Mouse (Mus musculus) kidney, adult 11 months (tissue): ENCODE measurements at regions not wholly inside any gene's neighbourhood (a gene's known extent, or its start where the extent isn't known, plus 50 kb on each side); places are given as distances from the start of the nearest gene placed in this dataset.
"Not testable (repeated sequence)": the region's sequence is repeated elsewhere in the genome, so short reads cannot be mapped to it uniquely, and the experiment has no call there.

ENCODE experiments used
- DNase-seq: peaks from one replicate; pipeline ENCODE4 v3.0.0; 2022

GRCm38 (mm10) chr14:86307806-86308205 lies 833.2 kb downstream of the Diaph3 start:
- peak; percentile 46 for DNase-seq

DNA sequence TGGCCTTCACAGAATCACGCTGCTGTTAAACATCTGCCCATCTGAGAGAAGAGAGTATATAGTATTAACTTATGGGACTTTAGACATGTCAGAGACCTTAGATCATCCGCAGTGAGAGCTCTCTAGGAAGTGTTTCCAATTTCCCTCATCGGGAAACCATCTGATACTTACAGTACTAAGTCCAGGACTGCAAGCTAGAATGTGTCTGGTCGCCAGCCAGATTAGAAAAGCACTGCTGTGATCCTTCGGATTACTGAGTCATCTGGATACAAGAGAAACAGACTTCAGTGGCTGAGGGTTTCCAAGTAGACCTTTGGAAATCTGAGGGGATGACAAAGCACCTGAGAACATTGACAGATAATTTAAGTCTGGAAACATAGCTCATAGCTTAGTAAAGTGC lies 839.4 kb downstream of the Diaph3 start:
- DNase-seq = no peak

GRCm38 (mm10) chr14:86300811-86301210 lies 840.2 kb downstream of the Diaph3 start:
- DNase-seq = no peak

- peak; percentile 42 for DNase-seq
Measured at GRCm38 (mm10) chr14:86297991-86298390, 843.0 kb downstream of the Diaph3 start.

DNA sequence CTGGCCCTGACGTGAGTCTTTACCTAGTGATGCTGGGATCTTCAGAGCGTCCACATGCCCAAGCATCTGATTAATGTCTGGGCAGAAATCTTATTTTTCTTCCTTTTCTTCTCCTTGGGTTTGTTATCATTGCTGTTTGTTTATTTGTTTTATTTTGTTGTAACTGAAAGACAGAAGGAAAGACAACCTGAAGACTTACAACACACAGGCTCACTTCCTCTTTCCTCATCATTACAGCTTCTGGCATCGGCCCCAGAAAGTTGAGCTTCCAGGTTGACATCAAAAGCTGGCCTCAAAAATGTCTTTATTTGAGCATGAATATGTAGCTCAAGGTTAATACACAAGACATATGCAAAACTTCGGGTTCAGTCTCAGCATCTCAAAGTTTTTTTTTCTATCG lies 846.4 kb downstream of the Diaph3 start:
- DNase-seq = not testable (repeated sequence)

DNA sequence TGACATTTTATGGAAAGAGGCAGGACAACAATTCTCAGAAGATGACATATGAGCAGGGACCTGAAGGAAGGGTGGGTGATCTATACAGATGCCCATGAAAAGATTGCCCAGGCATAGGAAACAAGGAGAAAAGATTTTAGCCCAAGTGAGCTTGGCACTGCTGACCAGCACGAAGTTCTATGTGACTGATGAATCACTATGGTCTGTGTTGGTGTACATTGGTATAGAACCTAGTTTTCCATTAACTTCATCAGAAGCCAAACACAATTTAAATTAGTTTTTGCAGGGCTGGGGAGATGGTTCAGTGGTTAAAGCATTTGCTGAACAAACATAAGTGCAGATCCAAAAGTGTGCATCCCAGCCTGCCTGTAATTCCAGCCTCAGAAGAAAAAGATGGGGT lies 847.2 kb downstream of the Diaph3 start:
- DNase-seq = no peak

- no peak for DNase-seq
Measured at GRCm38 (mm10) chr14:86293371-86293770, 847.7 kb downstream of the Diaph3 start.

DNA sequence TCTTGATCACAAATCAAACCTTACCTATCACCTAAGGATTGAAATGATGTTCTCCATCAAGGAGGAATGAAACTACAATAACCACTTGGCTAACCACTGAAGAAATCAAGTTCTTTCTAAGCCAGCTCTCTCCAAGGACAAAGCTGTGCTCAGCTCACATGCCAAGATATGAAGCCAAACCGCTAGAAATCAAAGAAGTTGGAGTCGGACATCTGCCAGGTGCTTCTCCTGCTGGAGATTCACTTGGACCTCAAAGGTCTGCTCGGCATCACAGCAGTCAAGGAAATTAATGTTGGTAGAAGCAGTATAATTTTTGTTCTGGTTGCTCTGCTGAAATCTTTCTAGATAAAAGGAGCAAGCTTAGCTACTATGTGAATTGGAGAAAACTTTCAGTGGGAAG lies 850.5 kb downstream of the Diaph3 start:
- DNase-seq = no peak

GRCm38 (mm10) chr14:86261640-86262230 lies 879.3 kb downstream of the Diaph3 start:
- DNase-seq = no peak

- no peak for DNase-seq
Measured at GRCm38 (mm10) chr14:86254196-86254595, 886.8 kb downstream of the Diaph3 start.

DNA sequence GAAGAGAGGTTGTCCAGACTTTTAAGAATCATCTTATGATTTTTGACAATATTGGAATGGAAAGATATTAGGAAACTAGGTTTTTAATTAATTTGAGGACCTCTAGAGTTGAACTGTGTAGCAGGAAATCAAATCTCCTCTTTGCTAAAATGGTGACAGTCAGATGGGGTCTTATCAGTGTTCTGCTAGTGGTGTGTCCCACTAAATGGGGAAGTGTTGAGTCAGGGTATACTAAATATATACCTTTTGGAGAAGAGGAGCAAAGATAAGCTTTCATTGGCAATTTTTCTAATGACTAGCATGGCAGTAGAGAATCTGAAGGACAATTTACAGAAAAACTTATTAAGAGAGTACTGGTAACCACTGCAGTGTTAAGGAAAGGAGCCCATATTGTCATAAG lies 889.4 kb downstream of the Diaph3 start:
- DNase-seq = no peak

DNA sequence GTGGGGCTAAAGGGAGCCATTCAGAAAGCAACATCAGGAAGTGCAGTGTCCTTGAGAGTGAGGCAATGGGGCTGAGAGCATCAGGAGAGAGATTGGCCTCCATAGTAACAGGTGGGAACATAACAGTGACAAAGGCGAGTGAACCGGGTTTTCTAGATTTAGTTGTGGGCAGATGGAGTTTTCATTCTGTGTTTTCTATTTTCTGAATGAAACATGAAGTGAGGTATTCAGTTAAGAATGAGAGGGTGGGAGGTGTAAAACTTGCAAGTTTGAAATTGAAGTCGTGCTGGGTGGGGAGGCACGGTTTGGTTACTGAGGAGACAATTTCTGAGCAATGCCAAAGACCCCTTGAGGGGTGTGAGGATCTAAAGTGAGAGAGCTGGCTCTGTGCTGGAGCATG lies 893.3 kb downstream of the Diaph3 start:
- no peak for DNase-seq

DNA sequence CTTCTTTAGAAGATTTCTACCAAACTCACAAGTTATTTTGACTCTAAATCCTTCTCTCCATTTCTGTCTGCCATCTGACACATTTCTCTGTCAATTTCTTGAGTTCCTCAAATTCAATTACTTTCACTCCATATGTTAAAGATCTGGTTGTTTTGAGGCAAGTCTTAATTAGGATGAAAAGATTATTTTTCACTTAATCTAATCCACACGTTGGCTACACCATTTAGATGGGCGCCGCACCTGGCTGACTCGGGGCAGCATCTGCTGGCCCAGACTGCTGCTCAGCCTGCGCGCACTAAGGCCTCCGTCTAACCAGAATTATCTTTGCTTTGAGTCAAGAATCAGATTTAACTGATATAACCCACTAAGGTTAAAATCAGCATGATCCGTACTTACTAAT lies 894.3 kb downstream of the Diaph3 start:
- no peak for DNase-seq

DNA sequence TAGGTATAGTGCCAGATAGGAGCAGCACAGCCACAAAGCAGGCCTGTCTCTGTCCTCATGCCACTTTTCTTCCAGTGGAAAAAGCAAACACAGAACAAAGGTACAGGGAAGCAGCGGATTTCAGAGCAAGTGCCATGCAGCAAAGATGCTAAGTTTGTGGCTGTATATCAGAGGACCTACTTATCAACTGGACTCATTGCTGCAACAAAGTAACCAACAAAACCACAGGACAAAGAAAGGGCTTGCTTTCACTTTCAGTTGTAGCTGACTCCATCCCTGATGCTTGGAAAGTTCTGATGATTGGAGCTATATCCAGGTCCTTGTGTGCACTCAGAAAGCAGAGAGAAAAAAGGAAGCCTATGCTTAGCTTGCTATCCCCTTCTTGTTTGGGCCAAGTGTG lies 897.4 kb downstream of the Diaph3 start:
- DNase-seq = no peak

DNA sequence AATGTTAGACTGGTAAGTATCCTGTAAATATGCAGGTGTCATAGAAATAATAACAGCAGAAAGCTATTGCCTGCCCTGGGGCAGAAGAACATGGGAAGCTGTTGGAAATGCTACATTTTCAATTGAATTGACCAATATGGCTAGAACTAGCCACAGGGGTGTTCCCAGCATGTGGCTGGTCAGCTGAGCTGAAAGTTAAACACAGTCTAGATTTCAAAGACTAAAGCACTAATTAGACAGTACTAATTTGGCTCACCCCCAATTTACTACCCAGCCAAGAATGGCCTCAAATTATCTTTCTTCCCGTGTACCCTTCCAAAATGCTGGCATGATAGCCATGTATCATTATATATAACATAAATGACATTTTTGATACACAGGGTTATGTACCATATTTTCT lies 898.2 kb downstream of the Diaph3 start:
- DNase-seq = no peak

DNA sequence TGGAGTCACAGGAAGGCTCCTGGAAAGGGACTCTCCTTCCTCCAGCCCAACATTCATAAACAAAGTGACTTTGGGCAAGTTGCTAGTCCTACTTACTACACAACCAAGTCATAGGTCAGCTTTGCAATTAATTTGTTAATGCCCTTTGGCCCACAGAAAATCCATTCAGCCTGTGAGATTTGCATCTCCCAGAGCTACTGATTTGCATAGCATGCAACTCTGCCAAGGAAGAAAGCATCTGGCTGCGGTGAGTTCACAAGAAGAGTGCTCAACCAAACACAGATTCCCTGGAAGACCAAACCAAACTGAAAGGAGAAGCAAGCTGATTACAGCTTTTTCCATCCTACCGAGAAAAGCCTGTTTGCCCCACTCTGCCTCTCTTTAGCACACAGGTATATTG lies 901.9 kb downstream of the Diaph3 start:
- peak; percentile 7 for DNase-seq

DNA sequence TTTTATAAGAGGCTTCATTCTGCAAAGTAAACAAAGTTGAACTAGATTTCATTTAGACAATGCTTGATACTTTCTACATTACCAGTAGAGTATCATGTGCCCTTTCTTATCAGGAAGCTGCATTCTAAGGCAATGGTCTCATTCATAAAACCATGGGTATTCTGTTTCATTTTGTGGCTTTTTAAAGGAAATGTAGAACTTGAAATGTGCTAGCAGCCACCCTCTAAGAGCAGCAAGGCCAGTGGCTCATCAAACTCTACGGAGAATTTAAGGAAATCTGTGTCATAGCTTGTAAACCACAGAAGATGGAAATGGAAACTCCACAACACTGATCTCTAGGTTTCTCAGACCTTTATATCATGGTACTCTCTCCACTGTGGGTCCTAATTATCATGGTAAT lies 907.7 kb downstream of the Diaph3 start:
- no peak for DNase-seq

- DNase-seq = no peak
Measured at GRCm38 (mm10) chr14:86230609-86231008, 910.4 kb downstream of the Diaph3 start.

- no peak for DNase-seq
Measured at GRCm38 (mm10) chr14:86229755-86230154, 911.3 kb downstream of the Diaph3 start.

DNA sequence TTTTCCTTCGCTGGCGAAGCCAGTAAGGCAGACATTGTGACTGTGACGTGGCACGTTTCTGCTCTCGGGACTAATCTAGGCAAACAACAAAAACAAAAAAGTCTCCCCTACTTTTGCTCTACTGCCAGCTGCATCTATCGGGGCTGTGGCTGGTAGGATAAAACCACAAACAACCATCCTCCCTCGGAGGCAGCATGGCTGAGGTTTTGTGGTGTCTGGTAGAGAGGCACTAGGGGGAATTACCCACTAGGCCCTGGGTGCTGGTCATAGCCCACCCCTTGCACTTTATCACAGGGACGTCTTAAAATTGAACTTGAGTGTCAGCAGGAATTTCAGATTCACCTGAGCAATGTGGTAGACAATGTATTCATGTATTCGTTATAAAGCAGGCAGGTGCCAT lies 925.3 kb downstream of the Diaph3 start:
- DNase-seq = no peak

- no peak for DNase-seq
Measured at GRCm38 (mm10) chr14:86211654-86212053, 929.4 kb downstream of the Diaph3 start.

DNA sequence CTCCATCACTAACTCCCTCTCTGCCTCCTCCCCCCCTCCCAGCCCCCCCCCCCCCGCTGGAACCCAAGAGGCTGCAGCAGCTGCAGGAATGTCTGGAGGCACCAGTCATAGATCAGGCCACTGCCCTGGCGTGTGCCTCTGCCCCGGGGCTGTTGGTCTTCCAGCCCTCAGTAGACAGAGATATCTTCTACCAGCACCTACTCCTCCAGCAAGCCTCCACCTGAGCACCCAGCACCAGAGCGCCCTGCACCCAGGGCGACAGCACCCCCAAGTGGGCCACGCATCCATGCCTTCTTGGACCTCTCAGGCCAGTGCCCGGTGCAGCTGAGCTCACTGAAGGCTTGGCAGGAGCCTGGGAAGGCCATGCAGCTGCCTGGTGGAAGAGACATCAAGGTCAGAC lies 936.5 kb downstream of the Diaph3 start:
- no peak for DNase-seq

- DNase-seq = no peak
Measured at GRCm38 (mm10) chr14:86197864-86198263, 943.2 kb downstream of the Diaph3 start.

DNA sequence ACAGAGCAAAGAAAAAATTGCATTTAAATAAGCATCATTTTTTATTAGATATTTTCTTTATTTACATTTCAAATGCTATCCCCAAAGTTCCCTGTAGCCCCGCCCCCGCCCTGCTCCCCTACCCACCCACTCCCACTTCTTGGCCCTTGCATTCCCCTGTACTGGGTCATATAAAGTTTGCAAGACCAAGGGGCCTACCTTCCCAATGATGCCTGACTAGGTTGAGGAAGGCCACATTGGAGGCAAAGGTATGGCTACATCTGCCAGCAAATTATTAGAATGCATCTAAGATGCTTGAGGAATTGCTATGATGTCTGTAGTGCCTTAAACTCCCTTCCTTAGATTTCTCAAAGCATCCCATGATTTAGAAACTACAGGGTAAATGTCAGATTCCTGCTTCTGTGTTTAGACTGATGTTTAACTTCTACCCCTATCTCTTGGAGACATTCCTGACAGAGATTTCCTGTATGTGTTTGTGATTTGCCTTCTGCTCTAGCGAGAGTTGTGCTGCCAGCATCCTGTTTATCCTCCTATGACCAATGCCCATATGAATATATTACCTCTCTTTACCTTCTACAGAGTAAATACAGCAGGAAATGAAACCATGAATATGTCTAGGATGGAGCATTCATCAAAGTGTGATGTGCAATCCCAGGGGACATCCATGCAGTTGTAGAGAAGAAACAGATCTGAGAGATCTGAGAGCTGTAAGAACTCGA lies 956.2 kb downstream of the Diaph3 start:
- DNase-seq = no peak

DNA sequence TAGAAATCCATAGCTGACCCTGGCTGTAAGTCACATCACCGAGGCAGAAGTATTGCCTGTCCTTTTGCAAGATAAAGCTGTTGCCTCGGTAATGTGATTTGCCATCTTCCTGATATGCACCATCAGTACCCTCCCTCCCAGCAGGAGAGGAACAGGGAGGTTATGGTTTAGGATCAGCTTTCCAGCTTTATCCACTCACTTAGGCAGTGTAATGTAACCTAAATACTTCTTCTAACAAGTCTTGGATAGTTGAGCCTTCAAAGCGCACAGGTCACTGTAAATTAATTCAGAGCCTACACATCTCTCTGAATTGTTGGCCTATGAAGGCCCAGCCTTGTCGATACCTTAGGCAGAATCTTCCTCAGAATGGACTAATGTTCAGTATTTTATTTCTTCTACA lies 962.5 kb downstream of the Diaph3 start:
- DNase-seq = no peak
